Mouse (Mus musculus): ENCODE data around the gene Ppp1r12c. TPM values are rescaled to one million over a fixed set of nuclear protein-coding genes. Genes with fewer than 3 reads are reported as not detected.
"Not testable (repeated sequence)": the region's sequence is repeated elsewhere in the genome, so short reads cannot be mapped to it uniquely, and the experiment has no call there.

The Ppp1r12c gene
- total RNA-seq (2021) = 100 to 1,000 TPM; 148 to 153 TPM
- long read RNA-seq, transcript Ppp1r12c-202 (22 exons, 2,667 nt) = minor isoform, 46 of 251 reads
- long read RNA-seq, transcript Ppp1r12c-201 (22 exons, 2,983 nt) = major isoform, 146 of 251 reads
- long read RNA-seq, partial matches to known transcripts = 21 of 251 reads
- long read RNA-seq, other reads (novel, unspliced or antisense) = 38 of 251 reads

DNA sequence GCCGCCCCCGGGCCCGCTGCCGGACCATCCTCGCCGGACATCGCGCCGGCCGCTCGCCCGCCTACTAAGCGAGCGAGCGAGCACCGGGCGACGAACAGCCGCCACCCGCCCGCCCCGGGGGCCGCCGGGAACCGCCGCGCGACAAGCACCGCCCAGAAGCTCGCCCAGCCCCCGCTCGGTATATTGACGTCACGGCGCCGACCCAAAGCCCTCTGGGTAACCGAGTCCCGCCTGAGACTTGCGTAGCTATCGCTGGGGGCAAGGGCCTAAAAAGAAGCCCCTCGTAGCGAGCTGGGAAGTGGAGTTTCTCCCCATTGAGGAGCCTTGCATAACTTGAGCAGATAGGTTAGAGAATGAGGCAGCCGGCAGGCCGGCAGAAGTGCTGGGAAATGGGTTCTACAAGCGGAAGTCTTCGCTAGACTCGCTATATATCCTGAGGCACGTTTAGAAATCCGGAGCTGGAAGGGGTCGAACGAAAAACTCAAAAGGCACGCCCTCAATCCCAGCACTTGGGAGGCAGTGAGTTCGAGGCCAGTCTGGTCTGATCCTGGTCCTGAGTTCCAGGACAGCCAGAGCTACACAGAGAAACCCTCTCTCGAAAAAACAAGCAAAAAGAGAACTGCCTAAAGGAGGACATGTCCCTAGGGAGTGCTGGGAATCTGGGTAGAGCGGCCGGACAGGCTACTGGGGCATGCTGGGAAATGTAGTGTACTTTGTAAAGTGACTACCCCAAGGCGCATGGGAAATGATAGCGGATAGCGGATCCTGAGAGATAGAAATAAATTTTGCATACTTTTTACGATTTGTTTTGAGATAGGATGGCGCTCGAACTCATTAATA is at the start of gene Ppp1r12c:
Ppp1r12c (minus strand) TSS at position 123 of the 840 bp plus-strand sequence.
- DNase-seq (ENCODE audit: low spot score in 2 of 2) = peak; percentile 96 to 97

DNA sequence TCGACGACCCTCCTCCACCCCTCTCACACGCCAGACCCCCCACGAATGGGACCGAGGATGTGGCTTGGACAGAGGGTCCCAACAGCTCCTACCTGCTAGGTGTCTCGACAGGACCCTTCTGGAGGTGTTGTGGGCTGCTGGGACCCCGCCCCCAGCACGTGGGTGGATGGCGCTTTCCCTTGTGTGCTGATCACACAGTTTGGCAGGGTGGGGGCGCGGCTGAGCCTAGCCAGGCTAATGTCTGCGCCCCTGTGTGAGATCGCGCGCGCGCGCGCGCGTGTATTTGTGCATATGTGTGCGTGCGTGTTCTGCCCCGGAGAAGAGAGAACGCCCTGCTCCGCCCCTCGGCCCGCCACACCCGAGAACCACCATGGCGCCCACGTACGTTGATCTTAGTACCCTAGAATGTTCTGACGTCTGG is 45.8 kb upstream of the Ppp1r12c start, which contains the start of gene Syt5:
Syt5 (minus strand) TSS at position 321 of the 421 bp plus-strand sequence.
- peak; percentile 62 to 80 for DNase-seq (ENCODE audit: low spot score in 2 of 2)

DNA sequence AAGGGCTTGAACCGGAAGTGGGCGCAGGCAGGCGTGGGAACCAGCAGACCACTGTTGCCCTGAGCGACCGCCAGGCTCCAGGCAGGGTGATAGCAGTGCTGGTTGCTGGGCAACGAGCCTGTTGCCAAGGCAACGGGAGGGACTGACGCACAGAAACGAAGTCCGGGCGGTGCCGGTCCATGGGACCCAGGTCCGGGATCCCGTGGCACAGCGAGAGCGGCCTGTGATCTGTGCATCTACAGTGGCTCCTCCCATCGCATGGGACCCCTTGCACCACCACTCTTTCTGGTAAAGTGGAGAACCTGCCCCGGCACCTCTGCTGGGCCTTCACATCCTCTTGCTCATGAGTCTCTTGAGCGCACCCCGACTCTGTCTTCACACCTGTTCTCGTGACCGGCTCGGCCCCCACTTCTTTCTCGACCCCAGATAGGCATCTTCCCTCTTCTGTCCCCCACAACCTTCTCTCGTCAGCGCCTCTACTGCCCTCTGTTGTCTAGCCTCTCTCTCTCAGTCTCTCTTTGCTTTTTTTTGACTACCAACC is 45.2 kb upstream of the Ppp1r12c start:
- DNase-seq (ENCODE audit: low spot score in 2 of 2) = peak; percentile 94 to 97

DNA sequence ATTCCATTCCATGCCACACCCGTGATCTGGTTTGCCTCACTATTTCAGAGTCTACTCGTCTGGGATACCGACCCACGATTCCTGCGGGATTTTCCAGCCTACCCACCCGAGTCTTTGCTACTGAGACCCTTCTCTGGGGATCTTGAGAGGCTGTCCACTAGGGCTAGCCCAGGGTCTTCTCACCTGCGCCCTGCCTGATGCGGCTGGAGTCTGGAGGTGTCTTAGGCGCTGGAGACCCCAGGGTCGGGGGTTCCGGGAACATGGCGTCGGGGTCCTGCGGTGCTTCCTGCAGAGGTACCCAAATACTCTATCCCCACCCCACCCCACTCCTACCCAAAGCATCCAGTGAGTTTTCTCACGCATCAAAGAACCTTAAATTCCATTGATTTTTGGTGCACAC is 44.6 kb upstream of the Ppp1r12c start:
- no peak for DNase-seq (ENCODE audit: low spot score in 2 of 2)

DNA sequence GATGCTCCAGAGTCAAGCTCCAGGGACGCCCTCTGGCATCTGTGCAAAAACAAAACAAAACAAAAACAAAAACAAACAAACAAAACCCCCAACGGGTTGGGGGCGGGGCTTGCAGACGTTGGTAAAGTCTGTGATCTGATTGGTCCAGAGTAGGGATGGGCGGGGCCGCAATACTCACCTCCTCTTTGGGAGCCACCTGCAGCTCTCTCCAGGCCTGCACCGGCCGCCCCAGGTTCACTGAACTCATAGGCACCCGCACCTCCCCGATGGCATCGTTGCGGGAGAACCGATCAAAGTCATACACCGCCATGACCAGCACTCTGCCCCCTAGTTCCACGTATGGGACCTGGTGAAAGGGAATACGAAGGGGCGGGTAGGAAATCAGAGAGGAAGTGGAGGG is 40.5 kb upstream of the Ppp1r12c start:
- DNase-seq (ENCODE audit: low spot score in 2 of 2) = no peak

DNA sequence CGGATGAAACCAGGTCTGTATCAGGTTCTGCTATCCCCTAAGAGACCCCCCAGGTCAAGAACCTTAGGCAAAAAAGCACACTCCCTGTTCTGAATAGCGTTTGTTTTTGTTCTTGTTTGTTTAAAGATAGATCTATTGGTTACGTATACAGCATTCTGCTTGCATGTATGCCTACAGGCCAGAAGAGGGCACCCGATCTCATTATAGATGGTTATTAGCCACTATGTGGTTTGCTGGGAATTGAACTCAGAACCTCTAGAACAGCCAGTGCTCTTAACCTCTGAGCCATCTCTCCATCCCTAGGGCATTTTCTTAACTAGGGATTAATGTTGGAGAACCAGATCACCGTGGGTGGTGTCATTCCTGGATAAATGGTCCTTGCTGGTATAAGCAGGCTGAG is 39.9 kb upstream of the Ppp1r12c start:
- no peak for DNase-seq (ENCODE audit: low spot score in 2 of 2)

DNA sequence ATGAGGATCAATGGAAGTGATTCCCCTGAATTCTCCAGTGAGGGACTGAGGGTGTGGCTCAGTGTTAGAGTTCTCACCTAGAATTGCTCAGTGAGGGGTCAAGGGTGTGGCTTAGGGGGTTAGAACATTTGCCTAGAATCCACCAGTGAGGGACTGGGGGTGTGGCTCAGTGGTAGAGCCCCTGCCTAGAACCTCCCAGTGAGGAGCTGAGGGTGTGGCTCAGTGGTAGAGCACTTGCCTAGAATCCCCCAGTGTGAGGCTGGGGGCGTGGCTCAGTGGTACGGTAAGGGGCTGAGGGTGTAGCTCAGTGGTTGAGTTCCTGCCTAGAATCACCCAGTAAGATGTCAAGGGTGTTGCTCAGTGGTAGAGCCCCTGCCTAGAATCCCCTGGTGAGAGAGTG is 37.5 kb upstream of the Ppp1r12c start:
- DNase-seq (ENCODE audit: low spot score in 2 of 2) = no peak

DNA sequence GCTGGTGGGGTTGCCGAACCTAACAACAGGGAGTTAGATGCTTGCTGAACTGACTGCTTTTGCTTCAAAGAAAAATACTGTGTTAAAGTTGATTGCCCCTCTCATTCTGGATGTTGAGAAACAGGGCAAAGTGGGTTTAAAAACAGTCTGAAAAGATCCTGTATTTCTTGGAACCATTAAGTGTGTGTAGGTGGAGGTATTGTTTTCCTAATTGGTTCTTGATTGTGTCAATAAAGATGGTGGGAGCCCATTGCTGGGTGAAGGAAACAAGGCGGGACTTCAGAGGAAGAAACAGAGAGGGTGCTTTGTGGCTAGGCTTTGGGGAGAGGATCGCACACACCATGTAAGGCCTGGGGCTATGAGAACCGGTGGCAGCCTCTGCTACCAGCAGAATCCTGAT is 35.7 kb upstream of the Ppp1r12c start:
- no peak for DNase-seq (ENCODE audit: low spot score in 2 of 2)

DNA sequence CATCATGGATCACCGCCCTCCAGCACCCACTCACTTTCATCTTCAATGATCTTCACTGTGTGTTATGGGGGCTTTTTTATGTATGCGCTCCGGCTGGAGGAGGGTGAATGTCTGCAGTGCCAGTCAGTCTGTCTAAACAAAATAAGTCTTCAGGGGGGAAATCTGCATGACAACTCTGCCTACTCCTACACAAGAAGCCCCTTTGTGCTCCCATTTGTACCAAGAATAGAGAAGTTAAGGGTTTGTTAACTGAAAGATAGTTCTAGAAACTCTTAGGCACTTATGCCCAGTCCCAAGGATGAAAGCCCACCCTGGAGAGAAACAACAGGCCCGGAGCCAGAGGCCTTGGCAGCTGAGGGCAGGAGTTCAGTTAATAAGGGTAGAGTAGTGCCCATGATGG is 34.9 kb upstream of the Ppp1r12c start:
- no peak for DNase-seq (ENCODE audit: low spot score in 2 of 2)

DNA sequence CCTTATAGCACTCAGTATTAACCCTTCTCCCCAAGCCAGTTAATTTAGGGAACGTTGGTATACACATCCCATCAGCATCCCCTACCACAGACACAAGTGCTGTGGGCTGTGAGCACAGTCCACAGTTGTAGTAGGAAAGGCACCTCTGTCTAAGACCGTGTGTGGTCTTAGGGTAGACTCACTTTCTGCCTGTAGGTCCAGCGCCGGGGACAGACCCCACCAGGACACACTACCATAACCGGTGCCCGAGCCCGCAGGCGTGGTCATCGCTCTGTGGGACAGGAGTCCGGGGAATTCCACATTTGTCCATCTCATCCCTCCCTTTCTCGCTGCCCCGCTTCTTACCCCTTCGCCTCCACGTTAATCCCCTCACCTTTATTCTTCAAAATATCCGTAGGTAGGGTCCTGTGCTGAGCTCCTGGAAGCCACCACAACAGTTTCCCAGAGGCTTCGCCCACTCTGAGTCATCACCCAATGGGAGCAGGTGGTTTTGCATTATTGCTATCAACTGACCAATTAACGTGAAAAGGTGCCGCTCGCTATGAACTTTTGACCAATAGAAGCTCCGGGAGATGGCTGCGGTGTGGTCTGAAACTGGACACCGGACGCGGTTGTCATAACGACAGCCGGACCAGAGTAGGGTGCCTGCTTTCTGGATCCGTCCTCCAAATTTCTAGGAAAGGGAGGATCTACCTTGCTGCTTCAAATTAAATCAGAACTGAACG is 30.7 kb upstream of the Ppp1r12c start, which contains the start of gene Dnaaf3:
Dnaaf3 (minus strand) TSS at position 449 of the 725 bp plus-strand sequence.
- no peak for DNase-seq (ENCODE audit: low spot score in 2 of 2)

DNA sequence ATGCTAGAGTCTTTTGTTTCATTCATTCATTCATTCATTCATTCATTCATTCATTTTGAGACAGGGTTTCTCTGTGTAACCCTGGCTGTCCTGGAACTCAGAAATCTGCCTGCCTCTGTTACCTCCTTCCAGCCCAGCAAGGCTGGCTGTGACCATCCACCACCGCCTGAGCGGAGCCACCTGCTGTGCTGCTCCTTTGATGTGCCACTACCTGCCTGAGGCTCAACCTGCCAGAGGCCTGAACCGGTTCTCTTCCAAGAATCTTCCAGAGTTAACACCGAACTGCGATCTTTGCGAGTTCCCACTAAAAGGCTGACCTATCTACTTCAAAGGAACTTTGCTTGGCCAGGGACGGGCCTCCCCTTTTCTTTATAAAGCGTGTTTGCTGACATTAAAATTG is 28.7 kb upstream of the Ppp1r12c start:
- not testable (repeated sequence) for DNase-seq (ENCODE audit: low spot score in 2 of 2)

DNA sequence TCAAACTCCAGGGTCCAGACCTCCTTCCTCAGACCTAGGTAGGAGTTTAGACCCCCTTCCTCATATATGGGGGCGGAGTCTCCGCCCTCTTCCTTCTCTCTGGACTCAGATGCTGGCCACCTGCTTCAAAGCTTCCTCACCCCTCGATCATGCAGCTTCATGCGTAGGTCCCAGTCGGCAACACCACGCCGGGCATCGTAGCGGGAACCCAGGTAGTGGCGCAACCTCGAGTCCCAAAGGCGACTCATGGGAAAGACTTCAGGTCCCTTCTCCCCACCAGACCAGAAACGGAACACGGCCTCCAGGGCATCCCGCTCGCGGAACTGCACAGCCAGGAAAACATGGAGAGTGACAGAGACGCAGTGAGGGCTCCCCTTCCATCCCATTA is 25.8 kb upstream of the Ppp1r12c start:
- DNase-seq (ENCODE audit: low spot score in 2 of 2) = no peak

DNA sequence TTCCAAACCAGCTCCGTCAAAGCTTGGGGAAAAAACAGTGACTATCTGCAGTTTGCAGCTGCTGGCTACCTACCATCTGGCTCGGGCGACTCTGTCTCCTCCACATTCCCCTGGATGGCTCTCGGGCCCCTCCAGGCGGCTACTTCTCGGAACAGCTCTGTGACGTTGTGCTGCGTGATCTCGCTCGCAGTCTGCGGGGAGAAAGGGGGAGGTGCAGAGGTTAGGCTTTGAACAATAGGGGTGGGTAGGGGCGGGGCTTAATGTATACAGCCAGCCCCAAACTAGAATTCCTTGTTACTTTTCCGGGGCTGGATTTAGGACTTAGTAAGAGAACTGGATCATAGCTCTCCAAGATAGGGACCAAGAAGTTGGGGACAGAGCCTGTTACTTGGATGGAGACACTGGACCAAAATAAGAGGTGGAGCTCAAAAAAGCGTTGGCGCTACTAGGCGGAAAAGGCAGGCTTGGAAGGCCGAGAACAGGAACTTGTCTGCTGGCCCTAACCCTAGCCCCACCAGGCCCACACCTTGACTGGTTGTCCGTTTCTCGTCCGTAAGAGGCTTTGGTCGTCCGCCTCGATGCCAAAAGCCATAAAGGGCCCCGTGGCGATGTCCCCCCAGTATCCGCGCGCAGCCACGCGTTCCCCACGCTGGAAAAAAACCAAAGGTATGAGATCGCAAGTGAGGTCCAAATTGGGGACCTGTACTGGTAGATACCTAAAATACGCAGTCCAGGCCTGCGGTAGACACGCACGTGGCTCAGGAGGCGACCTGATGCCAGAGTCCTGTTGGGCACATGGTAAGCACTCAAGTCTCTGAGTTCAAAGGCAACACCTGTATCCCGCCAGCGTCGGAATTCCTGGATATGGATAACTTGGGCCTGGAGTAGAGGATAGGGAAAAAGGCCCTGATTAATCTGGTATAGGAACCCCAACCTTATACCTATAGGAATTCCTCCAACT is 25.1 kb upstream of the Ppp1r12c start:
- DNase-seq (ENCODE audit: low spot score in 2 of 2) = peak; percentile 62 to 73

DNA sequence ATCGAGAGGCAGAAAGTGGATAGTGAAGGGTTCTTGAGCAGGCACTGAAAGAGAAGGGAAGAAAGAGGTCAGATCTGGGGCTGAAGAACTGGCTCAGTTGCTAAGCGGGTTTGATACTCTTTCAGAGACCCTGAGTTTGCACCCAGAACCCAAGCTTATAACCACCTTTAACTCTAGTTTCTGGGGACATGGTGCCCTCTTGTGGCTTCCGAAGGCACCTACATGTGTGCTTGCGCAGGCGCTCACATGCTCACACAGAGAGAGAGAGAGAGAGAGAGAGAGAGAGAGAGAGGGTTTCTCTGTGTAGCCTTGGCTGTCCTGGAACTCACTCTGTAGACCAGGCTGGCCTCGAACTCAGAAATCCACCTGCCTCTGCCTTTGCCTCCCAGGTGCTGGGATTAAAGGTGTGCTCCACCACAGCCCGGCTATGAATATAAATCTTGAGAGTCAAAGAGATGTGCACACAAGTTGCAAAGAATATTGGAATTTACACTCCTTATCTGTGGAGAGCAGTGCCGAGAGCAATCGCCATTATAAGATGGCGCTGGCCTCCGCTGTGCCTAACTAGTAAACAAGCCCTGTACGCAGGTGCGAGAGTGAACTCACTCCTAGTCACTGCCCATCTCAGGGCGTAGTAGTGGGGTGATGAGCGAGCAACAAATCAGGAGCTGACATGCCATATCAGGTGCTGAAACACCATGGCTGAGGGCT is 22.9 kb upstream of the Ppp1r12c start, which contains the start of gene Tnni3:
Tnni3 (minus strand) TSS at position 18 of the 711 bp plus-strand sequence.
- peak in 1 of 2 experiments; percentile 56 for DNase-seq (ENCODE audit: low spot score in 2 of 2)

DNA sequence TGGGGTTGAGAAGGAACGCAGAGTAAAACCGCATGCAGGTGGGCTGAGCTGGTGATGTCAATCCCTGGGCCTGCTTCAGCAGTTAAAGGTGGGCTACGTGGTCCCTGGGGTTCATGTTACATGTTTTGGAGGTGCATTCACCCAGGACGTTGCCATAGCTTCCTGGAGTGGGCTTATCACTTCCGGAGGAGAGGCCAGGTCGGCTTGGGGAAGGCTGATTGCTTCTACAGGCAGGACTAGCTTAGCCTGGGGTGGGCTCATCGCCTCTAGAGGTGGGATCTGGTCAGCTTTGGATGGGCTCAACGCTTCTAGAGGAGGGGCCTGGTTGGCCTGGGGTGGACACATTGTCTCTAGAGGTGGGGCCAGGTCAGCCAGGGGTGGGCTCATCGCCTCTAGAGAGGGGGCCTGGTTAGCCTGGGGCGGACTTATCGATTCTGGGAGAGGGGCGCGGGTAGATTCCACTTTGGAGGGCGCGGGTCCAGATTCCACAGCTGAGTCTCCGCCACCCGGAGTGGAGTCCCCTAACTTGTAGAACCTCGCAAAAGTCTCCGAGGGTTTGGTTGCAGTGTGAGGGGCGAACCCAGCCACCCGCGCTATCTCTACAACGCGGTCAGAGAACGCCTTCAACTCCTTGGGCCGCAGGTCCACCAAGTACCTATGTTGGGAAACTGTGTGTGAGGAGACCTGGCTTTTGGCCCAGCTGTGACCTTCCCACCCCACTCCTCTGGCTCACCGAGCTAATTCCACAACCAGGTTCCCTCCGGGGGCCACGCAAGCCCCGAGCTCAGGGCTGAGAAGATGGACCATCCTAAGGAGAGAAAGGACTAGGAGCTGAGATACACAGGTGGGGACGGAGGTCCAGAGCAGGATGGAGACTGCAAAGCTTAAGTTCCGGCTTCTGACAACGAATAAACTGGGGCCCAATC is 22.0 kb upstream of the Ppp1r12c start:
- DNase-seq (ENCODE audit: low spot score in 2 of 2) = no peak

DNA sequence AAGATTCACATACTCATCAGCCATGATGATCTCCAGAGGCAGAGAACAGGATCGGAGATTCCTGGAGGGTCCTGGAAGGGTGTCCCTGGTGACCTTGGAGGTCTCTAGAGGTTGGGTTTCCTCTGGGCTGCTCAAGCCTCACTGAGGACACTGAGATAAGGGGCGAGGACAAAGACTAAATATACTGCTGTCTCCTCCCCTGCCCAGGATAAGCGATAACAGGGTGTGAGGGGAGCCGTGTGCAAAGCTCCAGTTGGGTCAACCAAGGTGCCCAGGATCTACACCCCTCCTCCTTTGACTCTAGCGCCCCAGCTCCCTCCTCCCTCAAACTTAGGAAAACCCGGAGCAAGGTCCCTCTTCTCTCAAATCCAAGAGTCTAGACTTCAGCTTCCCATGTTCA is 20.8 kb upstream of the Ppp1r12c start:
- DNase-seq (ENCODE audit: low spot score in 2 of 2) = no peak

DNA sequence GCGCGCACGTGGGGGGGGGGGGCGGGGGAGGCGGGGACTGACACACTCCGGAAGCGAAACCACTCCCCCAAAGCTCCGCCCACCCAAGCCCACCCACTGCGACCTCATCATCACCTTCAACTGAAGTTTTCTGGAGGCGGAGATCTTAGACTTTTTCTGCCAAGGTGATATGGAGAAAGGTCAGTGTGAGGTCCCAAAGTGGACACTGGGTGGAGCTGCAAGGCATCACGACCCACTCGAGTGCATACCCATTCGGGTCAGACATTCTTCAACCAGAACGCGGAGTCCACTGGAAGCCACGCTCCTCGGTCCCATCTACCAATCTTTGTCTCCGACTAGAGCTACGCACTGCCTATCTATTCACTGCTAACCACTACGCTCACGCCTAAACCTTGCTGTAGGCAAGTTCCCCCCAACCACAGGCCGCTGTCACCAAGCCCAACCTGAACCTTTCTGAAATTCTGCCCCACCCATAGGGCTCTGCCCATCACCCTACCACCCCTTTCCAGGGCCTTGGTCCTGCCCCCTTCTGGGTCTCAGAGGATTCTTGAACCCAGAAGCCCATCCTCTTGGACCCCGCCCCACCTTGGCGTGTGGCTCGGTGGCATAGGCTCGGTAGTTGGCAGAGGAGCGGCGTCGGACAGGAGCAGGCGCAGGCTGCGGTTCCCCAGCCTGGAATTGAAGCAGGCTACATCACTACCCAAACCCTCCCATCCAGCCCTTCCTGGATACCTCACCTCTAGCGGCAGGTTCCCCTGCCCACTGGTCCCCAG is 19.9 kb upstream of the Ppp1r12c start:
- no peak for DNase-seq (ENCODE audit: low spot score in 2 of 2)

DNA sequence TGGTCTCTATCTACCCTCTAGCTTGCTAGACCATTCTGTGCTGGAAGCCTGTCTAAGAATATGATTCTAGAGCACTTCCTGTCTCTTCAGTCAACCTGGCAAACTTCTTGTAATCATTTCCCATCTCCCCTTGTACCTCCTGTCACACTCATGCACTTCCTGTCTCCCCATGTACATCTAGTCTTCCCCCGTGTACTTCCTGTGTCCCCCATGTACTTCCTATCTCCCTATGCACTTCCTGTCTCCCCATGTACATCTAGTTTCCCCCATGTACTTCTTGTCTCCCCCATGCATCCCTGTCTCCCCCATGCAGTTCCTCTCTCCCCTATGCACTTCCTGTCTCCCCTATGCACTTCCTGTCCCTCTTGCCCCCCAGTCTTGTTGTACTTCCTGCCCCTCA is 17.0 kb upstream of the Ppp1r12c start:
- no peak for DNase-seq (ENCODE audit: low spot score in 2 of 2)
